Mouse (Mus musculus) kidney, adult 8-10 months (tissue): ENCODE data around the gene Pdia3.
"Not testable (repeated sequence)": the region's sequence is repeated elsewhere in the genome, so short reads cannot be mapped to it uniquely, and the experiment has no call there.

Source experiments
- DNase-seq, 2 experiments: peaks; one replicate each; pipeline ENCODE4 v3.0.0; 2022

Pdia3 gene

DNA sequence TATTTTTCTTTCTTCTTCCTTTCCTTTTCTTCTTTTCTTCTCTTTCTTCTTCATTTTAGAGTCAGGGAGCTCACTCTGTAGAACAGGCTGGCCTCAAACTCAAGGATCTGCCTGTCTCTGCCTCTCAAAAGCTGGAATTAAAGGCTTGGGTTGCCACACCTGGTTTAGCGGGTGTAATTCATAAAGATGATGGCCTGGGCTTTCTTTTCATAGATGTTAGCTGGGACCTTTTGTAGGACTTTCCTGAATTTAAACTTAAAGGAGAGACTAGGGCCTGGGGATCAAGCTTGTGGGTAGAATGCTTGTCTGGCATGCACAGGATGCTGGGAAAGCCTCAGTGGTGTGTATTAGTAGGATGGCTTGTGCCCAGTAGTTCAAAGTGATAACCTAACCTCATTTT is 30.6 kb downstream of the Pdia3 start, which contains the start of gene Ell3:
Ell3 (minus strand) TSS at position 101 of the 400 bp plus-strand sequence.
- no peak for DNase-seq

DNA sequence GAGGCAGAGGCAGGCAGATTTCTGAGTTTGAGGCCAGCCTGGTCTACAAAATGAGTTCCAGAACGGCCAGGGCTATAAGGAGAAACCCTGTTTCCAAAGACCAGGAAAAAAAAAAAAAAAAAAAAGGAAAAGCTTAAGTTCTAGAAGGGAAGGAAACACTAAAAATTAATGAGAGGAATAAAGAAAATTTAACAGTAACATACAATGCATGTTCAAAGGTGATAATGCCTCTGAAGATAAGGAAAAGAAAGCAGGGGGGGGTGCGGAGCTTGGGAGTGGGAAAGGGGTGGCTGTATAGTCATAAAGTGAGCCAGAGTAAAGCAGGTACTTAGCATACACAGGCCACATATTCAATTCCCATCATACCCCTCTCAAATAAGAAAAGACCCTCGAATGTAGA is 31.5 kb downstream of the Pdia3 start:
- no peak for DNase-seq

DNA sequence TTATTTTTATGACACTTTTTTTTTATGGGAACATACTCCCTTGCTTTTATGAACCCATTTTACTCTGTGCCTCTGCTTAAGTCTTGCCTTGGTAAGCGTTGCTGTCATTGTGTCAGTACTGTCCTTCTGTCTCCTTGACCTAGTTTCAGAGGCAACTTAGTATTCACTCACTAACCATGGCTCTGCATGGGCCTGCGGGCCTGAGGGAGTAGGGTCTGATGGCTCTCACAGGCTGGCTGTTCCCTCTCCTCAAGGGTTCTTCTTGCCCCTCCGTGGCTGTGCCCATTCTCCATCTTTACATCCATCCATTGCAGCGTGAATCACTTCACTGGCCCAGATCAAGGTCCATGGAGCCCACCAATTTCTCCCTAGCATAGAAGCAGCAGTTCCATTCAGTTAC is 32.9 kb downstream of the Pdia3 start:
- DNase-seq: no peak

DNA sequence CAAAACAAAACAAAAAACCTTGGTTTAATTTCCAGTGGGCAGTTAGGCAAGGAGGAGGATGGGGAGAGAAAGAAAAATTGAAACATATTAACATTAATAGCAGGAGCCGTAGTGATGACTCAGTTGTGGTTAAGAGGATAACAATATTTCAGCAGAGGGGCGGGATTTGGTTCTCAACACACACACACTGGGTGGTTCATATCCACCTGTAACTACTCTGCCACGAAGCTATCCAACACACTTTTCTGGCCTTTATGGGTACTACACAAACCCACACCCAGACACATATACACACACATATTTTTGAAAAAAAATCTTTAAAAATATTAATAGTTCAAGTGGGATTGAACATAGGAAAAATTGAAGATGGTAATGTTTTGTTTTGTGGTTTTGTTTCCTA is 33.4 kb downstream of the Pdia3 start:
- DNase-seq: no peak

DNA sequence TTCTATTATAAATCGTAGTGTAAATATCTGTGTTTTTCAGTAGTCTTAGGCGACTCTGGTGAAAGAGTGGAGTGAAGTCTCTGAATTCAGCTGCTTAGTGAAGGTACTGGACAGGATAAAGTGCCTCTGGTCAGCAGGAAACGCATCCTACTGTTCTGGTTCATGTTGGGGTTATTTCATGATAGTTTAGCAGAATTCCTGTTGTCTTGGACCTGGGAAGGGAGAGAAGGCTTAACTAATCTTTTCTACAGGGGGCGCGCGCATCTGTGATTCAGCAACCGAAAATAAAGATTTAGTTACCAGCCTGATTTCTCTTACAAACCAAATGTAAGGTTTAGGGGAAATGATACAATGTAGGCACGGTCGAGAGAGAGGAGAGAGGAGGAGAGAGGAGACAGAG is 34.6 kb downstream of the Pdia3 start:
- peak; percentile 51 to 64 for DNase-seq

DNA sequence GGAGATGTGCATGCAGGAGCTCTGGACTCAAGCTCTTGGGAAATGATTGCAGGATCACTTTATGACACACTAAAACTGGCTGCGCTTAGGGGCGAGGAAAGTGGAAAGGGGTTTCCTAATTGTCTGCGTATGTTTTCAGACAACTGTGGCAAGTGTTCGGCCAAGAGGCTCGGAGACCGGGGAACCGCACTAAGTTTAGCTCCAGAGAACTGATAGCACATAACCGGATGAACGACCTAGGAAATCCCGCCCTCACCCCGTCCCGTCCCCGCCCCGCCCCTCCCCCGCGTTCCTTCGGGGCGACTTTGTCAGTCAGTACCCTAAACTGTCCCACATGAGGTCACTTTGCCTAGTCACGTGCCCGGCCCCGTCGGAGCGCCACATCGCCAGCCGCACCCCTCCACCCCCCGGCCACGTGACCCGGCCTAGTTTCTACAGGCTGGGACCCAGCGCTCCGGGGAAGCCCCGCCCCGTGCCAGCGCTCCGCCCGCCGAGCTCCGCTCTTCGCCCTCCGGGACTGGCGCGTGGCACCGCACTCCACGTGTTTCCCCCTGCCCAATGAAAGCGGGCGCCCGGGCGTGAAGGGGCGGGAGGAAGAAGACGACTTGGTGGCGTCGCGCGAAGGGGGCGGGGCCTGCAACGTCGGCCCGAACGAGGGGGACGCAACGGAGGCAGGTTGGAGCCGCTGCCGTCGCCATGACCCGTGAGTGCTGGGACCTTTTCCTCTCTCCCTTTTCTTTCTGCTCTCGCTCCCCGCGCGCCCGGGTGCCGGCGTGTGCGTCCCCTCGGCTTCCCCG is 35.4 kb downstream of the Pdia3 start, which contains the start of gene Serf2:
Serf2 (plus strand) TSS at position 457 of the 797 bp plus-strand sequence.
- DNase-seq: peak; percentile 100

DNA sequence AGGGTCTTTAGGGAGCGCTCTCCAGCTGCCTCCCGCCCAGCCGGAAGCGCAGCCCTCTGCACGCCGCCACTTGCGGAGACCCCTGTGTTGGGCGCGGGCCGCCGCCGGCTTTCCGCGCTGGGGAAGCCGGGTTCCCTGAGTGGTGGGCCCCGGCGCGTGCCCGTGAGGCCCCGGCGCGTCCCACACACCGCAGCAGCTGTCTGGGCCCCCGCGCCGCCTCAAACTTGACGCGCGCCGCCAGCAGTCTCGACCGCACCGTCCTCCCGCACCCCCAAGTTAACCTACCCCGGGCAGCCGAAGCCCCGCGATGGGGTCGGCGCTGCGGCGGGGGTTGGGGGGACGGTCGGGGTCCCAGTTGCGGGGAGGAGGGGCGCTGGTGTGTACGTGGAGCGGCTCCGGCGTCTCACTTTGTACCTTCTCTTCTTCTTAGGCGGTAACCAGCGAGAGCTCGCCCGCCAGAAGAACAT is 36.0 kb downstream of the Pdia3 start:
- DNase-seq: no peak

DNA sequence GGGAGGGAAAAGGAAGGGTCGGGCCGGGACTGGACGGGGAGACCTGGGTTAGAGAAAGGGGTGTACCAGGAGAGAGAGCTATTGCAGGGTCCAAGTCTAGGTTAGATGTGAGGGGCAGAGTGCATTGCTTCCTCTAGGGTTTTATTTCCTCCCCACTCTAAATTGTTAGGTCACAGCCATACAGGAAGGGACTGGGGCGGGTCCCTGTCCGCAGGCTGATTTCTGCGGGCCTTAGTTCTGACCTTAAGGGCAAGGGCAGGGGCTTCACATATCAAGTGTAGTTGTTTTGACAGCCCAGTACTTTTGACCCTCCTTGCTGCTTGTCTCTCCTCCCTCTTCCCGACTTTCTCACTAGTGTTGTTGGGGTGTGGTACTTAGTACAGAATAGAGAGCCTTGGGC is 36.5 kb downstream of the Pdia3 start:
- DNase-seq: no peak

DNA sequence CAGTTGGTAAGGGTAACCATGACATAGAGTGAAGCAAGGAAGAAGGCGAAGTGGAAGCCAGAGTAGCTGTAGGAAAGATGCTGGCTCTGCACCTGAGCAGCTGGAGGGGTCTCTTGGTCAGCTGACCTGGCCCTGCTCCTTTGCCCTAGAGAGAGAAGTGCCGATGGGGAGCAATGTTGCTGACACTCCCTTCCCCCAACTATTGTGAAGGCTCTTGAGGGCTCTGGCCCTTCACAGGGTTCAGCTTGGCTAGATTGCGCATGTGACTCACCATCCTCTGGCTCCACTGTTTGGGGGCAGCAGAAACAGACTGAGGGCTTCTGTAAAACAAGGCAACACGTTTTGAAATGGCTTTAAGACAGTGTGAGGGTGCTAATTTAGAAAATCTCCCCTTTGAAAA is 38.8 kb downstream of the Pdia3 start:
- no peak for DNase-seq

DNA sequence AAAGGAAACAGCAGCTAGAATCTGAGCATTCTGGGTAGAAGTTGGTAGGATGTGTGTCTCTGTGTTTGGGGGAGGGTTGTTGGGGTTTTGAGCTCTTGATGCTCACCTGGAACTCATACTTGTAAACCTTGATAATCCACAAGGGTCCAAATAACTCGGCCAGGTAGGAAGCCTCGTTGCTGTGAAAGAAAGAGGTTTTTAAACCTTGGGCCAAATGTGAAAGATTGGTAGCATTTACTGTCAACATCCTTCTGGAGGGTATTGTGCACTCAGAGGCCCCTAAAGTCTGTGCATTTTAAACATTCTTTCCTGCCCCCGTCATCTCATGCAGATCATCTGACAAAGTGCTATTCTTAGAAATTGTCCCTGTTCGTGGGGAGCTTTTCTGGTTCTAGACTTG is 39.4 kb downstream of the Pdia3 start, which contains the start of gene Hypk:
Hypk (plus strand) TSS at position 301 of the 400 bp plus-strand sequence.
- DNase-seq: no peak

DNA sequence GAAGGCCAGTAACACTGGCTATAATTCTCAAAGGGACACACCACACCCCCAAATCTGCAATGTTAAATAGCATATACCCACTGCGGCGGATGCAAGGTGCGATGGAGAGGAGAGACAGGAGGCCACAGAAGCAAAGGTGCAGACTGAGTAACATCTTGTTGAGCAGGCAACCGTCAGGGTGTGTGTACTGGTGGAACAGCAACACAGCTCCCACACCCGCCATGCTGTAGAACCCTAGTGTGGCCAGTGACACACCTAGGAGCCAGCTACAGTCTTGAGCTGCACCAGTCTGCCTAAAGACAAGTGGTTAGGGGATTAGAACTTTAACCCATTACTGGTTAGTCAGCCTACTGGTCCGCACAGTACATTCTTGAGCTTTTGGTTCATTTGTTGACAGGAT is 40.3 kb downstream of the Pdia3 start:
- DNase-seq: no peak

DNA sequence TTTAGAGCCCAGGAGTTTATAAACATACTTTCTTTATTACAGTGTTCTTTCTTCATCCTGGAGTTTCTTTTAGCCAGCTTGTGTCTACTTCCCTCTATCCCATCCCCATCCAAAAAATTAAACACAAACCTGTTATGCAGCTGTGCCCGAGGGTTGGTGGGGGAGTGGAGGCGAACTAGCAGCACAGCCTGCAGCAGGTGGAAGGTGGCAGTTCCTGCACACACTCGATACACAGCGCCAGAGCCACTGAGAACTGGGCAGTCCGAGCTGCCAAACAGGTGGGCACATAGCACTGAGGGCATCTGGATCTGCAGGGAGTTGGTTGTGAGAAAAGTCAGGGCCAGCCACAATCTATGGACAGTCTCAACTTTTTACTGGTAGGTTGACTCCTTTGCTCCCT is 42.0 kb downstream of the Pdia3 start:
- DNase-seq: no peak

DNA sequence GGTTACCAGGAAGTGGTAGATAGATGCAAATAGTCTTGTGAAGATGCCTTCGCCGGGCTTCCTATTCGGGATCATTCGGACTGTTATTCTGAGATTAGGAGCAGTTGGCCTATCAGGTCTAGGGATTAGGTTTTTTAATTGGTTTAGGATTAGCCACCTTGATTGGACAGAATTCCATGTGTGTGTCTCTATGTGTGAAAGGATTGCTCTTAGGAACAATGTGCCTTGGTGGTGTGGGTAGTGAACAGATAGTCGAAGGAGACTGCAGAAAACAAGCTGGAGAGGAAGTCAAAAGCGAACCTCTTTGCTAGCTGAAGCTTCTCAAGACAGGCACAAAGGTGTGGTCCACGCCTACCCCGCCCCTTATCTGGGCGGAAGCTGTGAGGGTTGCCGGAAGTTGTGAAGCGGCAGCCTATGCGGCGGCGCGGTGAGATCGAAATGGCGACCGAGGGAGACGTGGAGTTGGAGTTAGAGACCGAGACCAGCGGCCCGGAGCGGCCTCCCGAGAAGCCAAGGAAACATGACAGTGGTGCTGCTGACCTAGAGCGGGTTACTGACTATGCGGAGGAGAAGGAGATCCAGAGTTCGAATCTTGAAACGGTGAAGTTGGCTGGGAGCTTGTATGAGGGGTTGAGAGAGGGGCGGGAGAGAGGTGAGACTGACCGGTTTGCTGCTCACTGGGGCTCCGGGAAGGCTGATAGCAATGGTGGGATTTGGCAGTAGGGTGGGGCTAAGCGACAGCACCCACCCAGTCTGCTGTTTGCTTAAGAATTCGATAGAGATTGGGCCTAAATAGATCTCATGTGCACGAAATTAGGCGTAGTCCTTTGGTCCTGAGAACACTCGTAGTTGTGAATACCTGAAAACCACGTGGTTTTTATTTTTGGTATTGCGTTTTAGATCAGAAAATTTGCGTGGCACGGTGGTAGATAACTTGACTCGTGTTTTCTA is 43.4 kb downstream of the Pdia3 start, which contains the start of gene Serinc4:
Serinc4 (minus strand) TSS at position 90 of the 951 bp plus-strand sequence.
- peak; percentile 82 to 86 for DNase-seq

DNA sequence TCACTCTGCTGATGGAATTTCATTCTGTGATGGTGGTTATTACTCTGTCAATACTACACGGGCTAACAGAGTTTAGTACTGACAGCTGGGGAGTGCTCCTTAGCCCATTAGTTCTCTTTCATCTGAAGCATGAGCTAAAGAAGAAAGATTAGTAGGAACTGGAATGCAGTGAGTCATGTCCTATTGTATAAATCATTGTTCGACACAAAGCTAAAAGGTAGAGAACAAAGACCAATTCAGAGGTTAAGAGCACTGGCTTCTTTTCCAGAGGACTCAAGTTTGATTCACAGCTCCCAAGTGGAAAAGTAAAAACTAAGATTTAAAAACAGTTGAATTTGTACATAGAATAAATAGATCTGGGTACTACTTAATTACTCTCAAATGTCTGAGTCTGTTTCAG is 46.5 kb downstream of the Pdia3 start:
- DNase-seq: no peak

DNA sequence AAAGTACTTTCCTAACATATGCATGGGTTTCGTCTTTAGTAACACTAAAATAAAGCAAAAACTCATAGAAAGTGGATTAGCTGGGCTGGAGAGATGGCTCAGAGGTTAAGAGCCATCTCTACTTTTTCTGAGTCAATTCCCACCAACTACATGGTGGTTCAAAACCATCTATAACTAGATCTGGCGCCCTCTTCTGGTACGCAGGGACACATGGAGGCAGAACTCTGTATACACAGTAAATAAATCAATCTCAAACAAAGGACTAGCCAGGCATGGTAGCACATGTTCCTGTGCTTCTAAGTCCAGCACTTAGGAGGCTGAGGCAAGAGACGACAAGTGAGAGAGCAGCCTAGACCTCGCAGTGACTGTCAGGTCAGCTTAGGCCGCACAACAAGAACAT is 55.4 kb downstream of the Pdia3 start:
- DNase-seq: not testable (repeated sequence)

DNA sequence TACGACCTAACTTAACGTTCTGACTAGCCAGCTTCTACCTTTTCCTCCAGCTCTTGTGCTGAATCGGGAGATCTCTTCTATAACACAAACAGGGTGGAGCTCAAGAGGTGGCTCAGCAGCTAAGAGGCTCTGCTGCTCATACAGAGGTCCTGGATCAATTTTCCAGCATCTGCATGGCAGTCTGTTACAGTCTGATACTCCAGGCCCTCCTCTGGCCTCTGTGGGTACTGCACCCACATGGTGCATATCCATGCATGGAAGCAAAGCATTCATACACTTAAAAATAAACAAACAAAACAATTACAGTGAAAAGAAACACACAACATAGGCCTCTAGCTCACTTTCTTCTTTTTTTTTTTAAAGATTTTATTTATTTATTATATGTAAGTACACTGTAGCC is 59.2 kb downstream of the Pdia3 start:
- not testable (repeated sequence) for DNase-seq

DNA sequence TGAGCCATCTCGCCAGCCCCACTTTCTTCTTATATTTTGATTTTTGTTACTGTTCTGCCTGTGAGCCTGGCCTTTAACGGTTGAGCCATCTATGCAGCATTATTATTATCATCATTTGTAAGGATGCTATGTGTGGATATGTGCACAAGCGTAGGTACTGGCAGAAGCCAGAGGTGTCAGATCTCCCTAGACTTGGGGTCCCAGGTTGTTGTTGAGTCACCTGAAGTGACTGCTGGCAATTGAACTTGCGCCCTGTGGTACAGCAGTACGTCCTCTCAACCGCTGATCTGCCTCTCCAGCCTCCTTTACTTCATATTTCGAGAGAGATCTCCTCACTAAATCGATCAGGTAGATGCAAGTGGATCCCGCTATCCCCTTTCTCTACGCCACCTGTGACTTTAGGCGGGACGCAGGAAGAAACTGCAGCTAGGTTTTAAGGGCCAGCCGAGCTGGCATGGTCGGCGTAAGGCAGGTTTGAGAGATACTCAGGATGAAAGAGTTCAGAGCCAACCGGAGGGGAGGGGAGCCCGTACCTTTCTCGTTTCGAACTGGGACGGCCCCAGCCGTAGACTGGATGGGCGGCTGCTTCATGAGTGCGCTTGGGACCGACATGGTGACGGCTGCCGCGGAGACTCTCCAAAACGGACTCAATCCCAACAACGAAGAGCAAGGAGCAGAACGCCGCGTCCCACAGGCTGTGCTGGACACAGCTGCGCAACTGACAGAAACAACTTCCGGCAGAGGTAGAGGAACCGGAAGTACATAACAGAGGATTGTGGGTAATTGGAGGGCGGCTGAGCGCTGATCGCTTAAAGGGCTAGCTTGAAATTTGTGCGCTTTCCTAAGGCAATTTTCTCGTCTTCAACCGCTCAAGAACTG is 60.0 kb downstream of the Pdia3 start, which contains the start of gene Mfap1b:
Mfap1b (minus strand) TSS at position 767 of the 879 bp plus-strand sequence.
- DNase-seq: peak; percentile 85 to 86

DNA sequence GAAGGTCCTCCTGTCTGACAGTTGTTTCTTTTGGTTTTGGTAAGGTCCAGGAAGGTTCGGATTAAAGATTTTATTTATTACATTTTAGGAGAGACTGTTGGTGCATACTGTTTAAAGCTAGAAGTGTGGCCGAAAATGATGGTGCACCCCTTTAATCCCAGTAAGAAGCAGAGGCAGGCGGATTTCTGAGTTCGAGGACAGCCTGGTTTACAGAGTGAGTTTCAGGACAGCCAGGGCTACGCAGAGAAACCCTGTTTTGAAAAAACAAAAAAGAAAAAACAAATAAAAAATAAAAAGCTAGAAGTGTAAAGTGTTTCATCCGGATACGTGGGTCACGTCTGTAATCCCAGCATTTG is 60.6 kb downstream of the Pdia3 start:
- no peak for DNase-seq

DNA sequence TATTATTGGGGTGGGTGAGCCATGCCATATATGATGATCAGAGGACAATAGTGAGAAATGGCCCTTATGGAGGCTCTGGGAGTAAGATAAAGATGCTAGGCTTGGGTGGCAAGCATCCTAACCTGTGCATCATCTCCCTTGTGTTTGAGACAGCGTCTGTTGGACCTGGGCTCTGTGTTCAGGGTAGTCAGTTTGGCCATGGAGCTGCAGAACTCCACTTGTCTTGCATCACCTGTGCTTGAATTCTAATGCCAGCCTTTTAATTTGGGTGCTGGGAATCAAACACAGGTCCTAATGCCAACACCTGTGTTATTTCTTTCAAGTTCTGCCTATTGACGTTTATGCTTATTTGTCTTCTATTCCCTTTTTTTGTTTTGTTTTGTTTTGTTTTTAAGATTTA is 61.7 kb downstream of the Pdia3 start:
- DNase-seq: not testable (repeated sequence)

DNA sequence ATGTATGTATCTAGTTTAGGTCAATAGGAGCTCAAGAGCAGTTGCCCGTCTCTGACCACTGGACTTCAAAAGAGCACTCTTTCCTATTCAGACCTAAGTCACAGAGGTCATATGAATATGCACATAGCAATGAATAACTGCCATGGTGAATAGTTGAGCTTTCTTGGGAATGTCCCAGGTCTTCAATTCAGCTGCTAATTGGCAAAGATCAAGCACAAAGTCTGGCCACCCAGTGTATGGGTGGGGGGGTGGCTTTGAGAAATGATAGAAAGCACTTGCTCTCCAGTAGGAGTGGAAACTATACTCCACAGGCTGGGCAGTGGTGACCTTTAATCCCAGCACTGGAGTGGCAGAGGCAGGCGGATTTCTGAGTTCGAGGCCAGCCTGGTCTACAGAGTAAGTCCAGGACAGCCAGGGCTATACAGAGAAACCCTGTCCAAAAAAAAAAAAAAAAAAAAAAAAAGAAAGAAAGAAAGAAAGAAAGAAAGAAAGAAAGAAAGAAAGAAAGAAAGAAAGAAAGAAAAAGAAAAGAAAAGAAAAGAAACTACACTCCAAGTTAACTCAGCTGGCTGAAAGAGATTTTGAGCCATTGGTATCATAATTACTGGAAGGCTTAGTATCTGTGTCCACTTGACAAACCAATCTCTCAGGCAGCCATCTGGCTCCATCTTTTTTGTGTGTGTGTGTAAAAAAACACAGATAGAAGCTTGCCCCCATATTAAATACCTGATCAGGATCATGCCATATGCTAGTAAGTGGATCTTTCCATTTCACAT is 64.1 kb downstream of the Pdia3 start:
- DNase-seq: no peak

DNA sequence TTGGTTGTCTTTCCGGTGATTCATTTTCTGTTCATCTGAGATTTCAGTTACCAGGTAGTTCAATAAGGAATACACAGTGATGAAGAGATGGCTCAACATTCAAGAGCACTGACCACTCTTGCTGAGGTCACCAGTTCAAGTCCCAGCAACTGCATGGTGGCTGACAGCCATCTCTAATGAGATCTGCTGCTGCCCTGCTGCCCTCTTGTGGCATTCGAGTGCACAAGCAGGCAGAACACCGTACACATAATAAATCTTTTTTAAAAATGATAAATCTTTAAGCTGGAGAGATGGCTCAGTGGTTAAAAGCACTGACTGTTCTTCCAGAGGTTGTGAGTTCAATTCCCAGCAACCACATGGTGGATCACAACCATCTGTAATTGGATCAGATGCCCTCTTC is 66.9 kb downstream of the Pdia3 start:
- DNase-seq: peak in 1 of 2 experiments; percentile 18
